Mouse (Mus musculus): Measurements from ENCODE around the gene Zfp62. TPM values are rescaled to one million over a fixed set of nuclear protein-coding genes. Genes with fewer than 3 reads are reported as not detected.
"Not testable (repeated sequence)": the region's sequence is repeated elsewhere in the genome, so short reads cannot be mapped to it uniquely, and the experiment has no call there.

The Zfp62 gene
- polyA plus RNA-seq, 1 experiment from 2014 or later: 61.0 TPM

DNA sequence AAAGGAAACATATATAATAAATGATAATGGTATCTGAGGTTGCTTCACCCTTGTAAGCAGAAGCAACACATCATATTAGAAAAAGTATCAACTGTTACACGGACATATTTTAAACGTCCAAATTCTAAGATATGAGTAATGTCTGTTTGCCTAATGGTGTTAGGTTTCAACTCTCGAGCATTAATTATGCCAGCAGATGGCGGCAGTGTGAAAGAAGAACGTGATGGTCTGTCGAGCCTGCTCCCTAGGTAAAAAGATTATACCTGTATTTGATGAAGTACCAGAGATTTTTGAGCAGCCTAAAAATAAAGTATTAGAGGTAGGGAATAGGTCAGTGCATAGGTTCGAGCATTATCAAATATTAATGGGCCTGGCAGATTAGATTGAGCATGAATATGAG lies 13.4 kb upstream of the Zfp62 start:
- no peak for ATAC-seq (ENCODE audit: low FRiP score, low read depth)
- Histone ChIP-seq H3K9ac (no peak overlapping the region), H3K4me3 (no peak overlapping the region), H3K4me1 (no peaks in the 10 kb centered on the region), H3K4me2 (replicated peaks) (no peak overlapping the region), H3K9me3 (no peaks in the 10 kb centered on the region), H3K27me3 (replicated peaks) (no peaks in the 10 kb centered on the region), H3K27ac (no peak overlapping the region), H3K36me3 (no peaks in the 10 kb centered on the region)
- 11% methylated on average over 7 of the region's 7 CpGs for WGBS

DNA sequence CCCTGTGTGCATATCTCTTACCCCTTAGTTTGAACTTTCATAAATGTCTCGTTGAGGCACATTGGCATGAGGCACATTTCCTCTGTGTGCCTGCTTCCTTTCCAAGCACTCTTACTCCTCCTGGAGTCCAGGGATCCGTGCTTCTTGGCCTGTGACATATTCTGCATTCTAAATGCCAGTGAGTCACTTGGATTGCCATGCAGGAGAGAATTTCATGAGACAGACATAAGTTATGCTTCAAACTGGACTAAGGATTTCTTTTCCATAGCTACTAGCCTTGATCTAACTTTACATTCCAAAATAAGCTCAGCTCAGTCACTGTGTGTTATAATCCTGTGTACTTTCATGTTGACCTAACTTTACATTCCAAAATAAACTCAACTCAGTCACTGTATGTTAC lies 12.0 kb upstream of the Zfp62 start:
- no peak for ATAC-seq (ENCODE audit: low FRiP score, low read depth)
- no peak overlapping the region for H3K27ac ChIP-seq
- 54% methylated on average over 2 of the region's 2 CpGs for WGBS

GRCm38 (mm10) chr11:49194771-49195170 lies 8.3 kb upstream of the Zfp62 start:
- WGBS: 97% methylated on average over 9 of the region's 9 CpGs

More for the DNA sequence above, 12.0 kb upstream of the Zfp62 start:
- Histone ChIP-seq H3K27me3 (replicated peaks) (no peaks in the 10 kb centered on the region), H3K36me3 (no peaks in the 10 kb centered on the region), H3K4me3 (no peak overlapping the region), H3K4me1 (no peaks in the 10 kb centered on the region), H3K9me3 (no peaks in the 10 kb centered on the region), H3K9ac (no peak overlapping the region), H3K4me2 (replicated peaks) (no peak overlapping the region)

DNA sequence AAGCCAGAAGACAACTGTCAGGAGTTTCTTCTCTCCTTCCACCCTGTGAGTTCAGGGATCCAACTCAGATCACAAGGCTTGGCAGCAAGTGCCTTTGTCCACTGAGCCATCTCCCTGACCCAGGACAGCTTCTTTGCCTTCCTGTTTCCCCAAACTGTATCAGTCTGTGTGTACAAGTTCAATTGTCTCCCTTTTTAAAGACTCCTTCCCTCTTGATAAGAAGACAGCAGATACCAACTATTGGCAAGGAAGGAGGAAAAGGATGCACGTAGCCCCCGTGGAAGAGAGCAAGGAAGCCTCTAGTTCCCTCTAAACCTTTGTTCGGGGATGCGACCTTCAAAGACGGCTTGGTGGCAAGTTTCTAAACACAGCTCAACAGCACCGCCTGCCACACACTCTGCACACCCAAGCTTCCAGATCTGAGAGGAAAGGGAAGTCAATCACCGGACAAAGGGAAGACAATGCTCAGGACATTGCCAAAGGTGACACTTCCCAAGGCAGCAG lies 7.2 kb upstream of the Zfp62 start:
- H3K27ac ChIP-seq: no peak overlapping the region
- H3K4me1 ChIP-seq: no peaks in the 10 kb centered on the region
- no peaks in the 10 kb centered on the region for H3K9me3 ChIP-seq
- H3K9ac ChIP-seq: no peak overlapping the region
- H3K4me3 ChIP-seq: no peak overlapping the region
- H3K36me3 ChIP-seq: no peaks in the 10 kb centered on the region
- no peak overlapping the region for H3K4me2 ChIP-seq (replicated peaks)
- no peaks in the 10 kb centered on the region for H3K27me3 ChIP-seq (replicated peaks)
- WGBS: 88% methylated on average over 7 of the region's 7 CpGs
- no peak for ATAC-seq (ENCODE audit: low FRiP score, low read depth)

More at GRCm38 (mm10) chr11:49194771-49195170, 8.3 kb upstream of the Zfp62 start:
- H3K27me3 ChIP-seq (replicated peaks); H3K4me2 ChIP-seq (replicated peaks); H3K9ac ChIP-seq; H3K4me3 ChIP-seq; H3K9me3 ChIP-seq; H3K4me1 ChIP-seq; H3K36me3 ChIP-seq; H3K27ac ChIP-seq; ATAC-seq (ENCODE audit: low FRiP score, low read depth): not testable (repeated sequence)

DNA sequence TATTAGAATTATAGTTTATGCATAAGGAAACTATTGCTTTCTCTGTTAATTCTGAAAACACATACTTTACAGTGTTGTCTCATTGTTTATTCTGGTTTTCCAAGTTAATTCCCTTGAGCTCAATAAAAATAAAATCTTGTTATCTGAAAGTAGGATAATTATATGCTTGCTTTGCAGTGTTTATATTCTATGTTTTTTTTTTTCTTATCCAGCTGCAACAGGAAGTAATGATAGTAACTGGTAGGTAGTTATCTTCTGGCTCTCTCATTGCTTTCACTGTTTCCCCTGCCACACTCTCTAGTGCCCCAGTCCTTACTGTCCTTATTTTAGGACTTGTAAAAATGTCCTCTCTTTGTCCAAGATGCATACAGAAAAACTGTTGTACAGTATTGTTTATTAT lies 2.4 kb upstream of the Zfp62 start:
- no peak overlapping the region for H3K4me3 ChIP-seq
- H3K9ac ChIP-seq: no peak overlapping the region
- H3K36me3 ChIP-seq: no peaks in the 10 kb centered on the region
- no peak overlapping the region for H3K27ac ChIP-seq
- H3K4me1 ChIP-seq: peaks cover 9% of the 10 kb centered on the region
- H3K9me3 ChIP-seq: no peaks in the 10 kb centered on the region
- ATAC-seq (ENCODE audit: low FRiP score, low read depth): no peak
- no peak overlapping the region for H3K4me2 ChIP-seq (replicated peaks)
- no peaks in the 10 kb centered on the region for H3K27me3 ChIP-seq (replicated peaks)

DNA sequence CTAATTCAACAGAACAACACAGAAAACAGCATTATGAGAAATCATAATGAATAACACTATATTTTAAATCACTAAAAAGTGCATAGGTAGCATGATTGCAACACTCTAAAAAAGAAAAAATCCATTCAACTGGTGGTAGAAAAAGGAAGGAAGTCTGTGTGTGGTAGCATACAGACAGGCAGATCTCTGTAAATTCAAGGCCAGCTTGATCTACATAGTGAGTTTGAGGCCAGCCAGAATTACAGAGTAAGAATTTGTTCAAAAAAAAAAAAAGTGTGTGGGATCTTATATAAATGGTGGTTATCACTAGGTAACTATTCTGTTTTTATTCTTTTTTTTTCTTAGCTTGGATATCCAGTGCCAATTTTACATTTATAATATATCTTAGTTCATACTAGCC lies 1.9 kb upstream of the Zfp62 start:
- Histone ChIP-seq H3K4me3 (no peak overlapping the region), H3K4me2 (replicated peaks) (no peak overlapping the region)

GRCm38 (mm10) chr11:49202071-49202470 lies 1.0 kb upstream of the Zfp62 start:
- no peak overlapping the region for H3K27ac ChIP-seq

More for the DNA sequence above, 1.9 kb upstream of the Zfp62 start:
- peaks cover 9% of the 10 kb centered on the region for H3K4me1 ChIP-seq
- ATAC-seq (ENCODE audit: low FRiP score, low read depth): no peak
- H3K27me3 ChIP-seq (replicated peaks): no peaks in the 10 kb centered on the region
- H3K27ac ChIP-seq: no peak overlapping the region
- no peak overlapping the region for H3K9ac ChIP-seq
- no peaks in the 10 kb centered on the region for H3K9me3 ChIP-seq
- no peaks in the 10 kb centered on the region for H3K36me3 ChIP-seq

GRCm38 (mm10) chr11:49202523-49203061 lies 500 bp upstream of the Zfp62 start:
- Histone ChIP-seq H3K36me3 (peaks cover 3% of the 10 kb centered on the region; the same call in 1 of the 2 replicates), H3K9me3 (no peaks in the 10 kb centered on the region), H3K27ac (no peak overlapping the region), H3K9ac (peak overlapping the region; percentile 98), H3K4me2 (replicated peaks) (peak overlapping the region; percentile 82), H3K4me1 (peaks cover 9% of the 10 kb centered on the region), H3K4me3 (peak overlapping the region; percentile 87), H3K27me3 (replicated peaks) (no peaks in the 10 kb centered on the region)
- WGBS: 6% methylated on average over 10 of the region's 10 CpGs
- peak; percentile 38 for ATAC-seq (ENCODE audit: low FRiP score, low read depth)

More at GRCm38 (mm10) chr11:49202071-49202470, 1.0 kb upstream of the Zfp62 start:
- Histone ChIP-seq H3K4me1 (peaks cover 9% of the 10 kb centered on the region), H3K9me3 (no peaks in the 10 kb centered on the region), H3K9ac (peak overlapping the region; percentile 98), H3K4me2 (replicated peaks) (peak overlapping the region; percentile 82), H3K4me3 (0 out of 2 replicates have a peak overlapping the region, but pooled peaks have one; percentile 87), H3K36me3 (peaks cover 3% of the 10 kb centered on the region; the same call in 1 of the 2 replicates), H3K27me3 (replicated peaks) (no peaks in the 10 kb centered on the region)
- WGBS: 71% methylated on average over 2 of the region's 2 CpGs
- no peak for ATAC-seq (ENCODE audit: low FRiP score, low read depth)

- 0% methylated on average over 24 of the region's 24 CpGs for WGBS
- Histone ChIP-seq H3K9me3 (no peaks in the 10 kb centered on the region), H3K27ac (peak overlapping the region; percentile 98)
Measured at GRCm38 (mm10) chr11:49203771-49204497, 842 bp downstream of the Zfp62 start.

GRCm38 (mm10) chr11:49205080-49205590 lies 2.0 kb downstream of the Zfp62 start:
- Histone ChIP-seq H3K9ac (no peak overlapping the region), H3K4me1 (peaks cover 9% of the 10 kb centered on the region), H3K27ac (no peak overlapping the region), H3K9me3 (no peaks in the 10 kb centered on the region), H3K27me3 (replicated peaks) (no peaks in the 10 kb centered on the region), H3K36me3 (peaks cover 3% of the 10 kb centered on the region; the same call in 1 of the 2 replicates), H3K4me3 (no peak overlapping the region), H3K4me2 (replicated peaks) (peak overlapping the region; percentile 82)
- whole genome bisulfite sequencing: 90% methylated on average over 6 of the region's 6 CpGs
- ATAC-seq (ENCODE audit: low FRiP score, low read depth): no peak

More at GRCm38 (mm10) chr11:49203771-49204497, 842 bp downstream of the Zfp62 start:
- H3K4me3 ChIP-seq: peak overlapping the region; percentile 87
- peaks cover 9% of the 10 kb centered on the region for H3K4me1 ChIP-seq
- peak; percentile 85 for ATAC-seq (ENCODE audit: low FRiP score, low read depth)
- peak overlapping the region; percentile 82 for H3K4me2 ChIP-seq (replicated peaks)
- H3K9ac ChIP-seq: peak overlapping the region; percentile 98
- peaks cover 3% of the 10 kb centered on the region; the same call in 1 of the 2 replicates for H3K36me3 ChIP-seq
- no peaks in the 10 kb centered on the region for H3K27me3 ChIP-seq (replicated peaks)

DNA sequence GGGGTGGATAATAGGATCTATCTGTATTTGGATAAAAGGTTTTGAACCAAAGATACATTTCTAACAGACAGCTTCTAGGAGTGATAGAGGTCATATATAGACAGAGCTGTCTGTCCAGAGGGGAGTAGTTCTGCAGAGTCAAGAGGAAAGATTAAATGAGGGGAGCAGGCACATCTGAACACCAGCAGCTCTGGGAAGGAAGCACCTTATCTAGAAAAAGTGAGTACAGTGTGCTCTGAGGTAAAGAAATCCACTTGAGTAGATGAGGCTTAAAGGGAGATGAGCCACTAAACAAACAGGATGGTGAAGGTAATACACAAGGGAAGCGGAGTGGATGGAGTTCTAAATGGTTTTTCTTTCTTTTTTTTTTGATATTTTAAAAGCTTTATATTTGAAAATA lies 4.4 kb downstream of the Zfp62 start:
- H3K4me3 ChIP-seq: no peak overlapping the region
- peaks cover 2% of the 10 kb centered on the region for H3K4me1 ChIP-seq
- H3K36me3 ChIP-seq: peaks cover 3% of the 10 kb centered on the region; the same call in 1 of the 2 replicates
- no peaks in the 10 kb centered on the region for H3K9me3 ChIP-seq
- no peak overlapping the region for H3K4me2 ChIP-seq (replicated peaks)
- H3K9ac ChIP-seq: no peak overlapping the region
- WGBS: 97% methylated on average over 1 of the region's 1 CpGs
- no peak for ATAC-seq (ENCODE audit: low FRiP score, low read depth)
- H3K27me3 ChIP-seq (replicated peaks): no peaks in the 10 kb centered on the region
- H3K27ac ChIP-seq: no peak overlapping the region

DNA sequence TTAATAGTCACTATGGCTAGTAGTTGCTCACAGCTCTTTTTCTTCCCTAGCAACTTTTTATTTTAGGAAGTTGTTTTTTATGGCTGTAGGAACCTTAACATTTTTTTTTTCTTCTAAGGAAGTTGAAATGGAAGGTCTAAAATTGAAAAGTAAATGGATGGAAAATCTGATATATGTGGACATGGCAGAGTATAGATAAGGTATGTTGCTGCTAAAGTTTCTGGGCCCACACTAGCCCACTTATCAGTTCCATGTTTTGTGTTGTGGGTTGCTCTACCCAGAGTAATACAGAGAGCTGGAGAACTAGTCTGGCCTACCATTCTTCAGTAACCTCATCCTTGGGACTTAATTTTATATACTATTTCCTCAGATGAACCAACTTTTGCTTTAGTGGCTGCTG lies 9.5 kb downstream of the Zfp62 start:
- no peak overlapping the region for H3K9ac ChIP-seq
- ATAC-seq (ENCODE audit: low FRiP score, low read depth): no peak
- H3K36me3 ChIP-seq: peaks cover 42% of the 10 kb centered on the region
- H3K4me1 ChIP-seq: no peaks in the 10 kb centered on the region
- H3K9me3 ChIP-seq: no peaks in the 10 kb centered on the region
- H3K4me3 ChIP-seq: no peak overlapping the region
- no peak overlapping the region for H3K4me2 ChIP-seq (replicated peaks)
- H3K27me3 ChIP-seq (replicated peaks): no peaks in the 10 kb centered on the region
- no peak overlapping the region for H3K27ac ChIP-seq
